Mouse (Mus musculus): ENCODE results near the gene Nt5c3.

DNA sequence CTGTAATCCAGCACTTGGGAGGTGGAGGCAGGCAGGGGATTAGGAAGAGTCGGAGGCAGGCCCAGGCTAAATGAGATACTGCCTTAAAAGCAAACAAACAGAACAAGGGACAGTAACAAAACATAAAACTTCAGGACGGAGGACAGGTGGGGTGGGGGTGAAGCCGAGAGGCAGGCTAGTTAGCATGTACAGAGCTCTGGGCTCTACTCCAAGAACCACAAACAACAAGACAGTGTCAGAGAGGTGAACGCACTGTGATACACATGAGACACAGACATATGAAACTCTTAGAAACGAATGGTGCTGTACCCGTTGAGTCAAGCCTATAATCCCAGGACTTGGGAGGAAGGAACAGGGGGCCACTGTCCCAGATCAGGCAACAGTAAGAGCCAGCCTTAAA, 19.9 kb downstream of the Nt5c3 start:
- TF ChIP-seq POLR2A (IDR thresholded peaks at IDR 0.05; ENCODE audit: insufficient read depth, low read depth, low read length) (no peak), CTCF (IDR thresholded peaks at IDR 0.05; ENCODE audit: insufficient read depth, low read depth, low read length) (no peak)

Measured in olfactory bulb, adult 2 months (tissue).